Mouse (Mus musculus) midbrain, embryonic 15.5 days (tissue): ENCODE data around the gene Calm1. TPM values are rescaled to one million over a fixed set of nuclear protein-coding genes. Genes with fewer than 3 reads are reported as not detected.

ENCODE experiments used
- ATAC-seq: fragments of 200-750 bp; cut with Nextera tagmentation; replicated peaks from 2 replicates; pipeline ENCODE4 v1.8.0; 2017; ENCODE audit warnings: moderate TSS enrichment
- H3K27ac ChIP-seq: fragments of 300-500 bp; sonication (generic); 2 replicates; pipeline ENCODE4 v1.5.1; 2015; ENCODE audit warnings: mild to moderate bottlenecking, inconsistent platforms
- H3K27me3 ChIP-seq: fragments of 300-500 bp; sonication (generic); replicated peaks from 2 replicates; pipeline ENCODE4 v1.6.1; 2015; ENCODE audit warnings: inconsistent platforms
- H3K36me3 ChIP-seq: fragments of 300-500 bp; sonication (generic); replicated peaks from 2 replicates; pipeline ENCODE4 v1.6.1; 2015; ENCODE audit warnings: inconsistent platforms
- H3K4me1 ChIP-seq: fragments of 300-500 bp; sonication (generic); 2 replicates; pipeline ENCODE4 v1.6.1; 2015; ENCODE audit warnings: inconsistent platforms
- H3K4me2 ChIP-seq: fragments of 300-500 bp; sonication (generic); 2 replicates; pipeline ENCODE4 v1.6.1; 2015; ENCODE audit warnings: inconsistent platforms, mild to moderate bottlenecking, moderate library complexity
- H3K4me3 ChIP-seq: fragments of 300-500 bp; sonication (generic); 2 replicates; pipeline ENCODE4 v1.5.1; 2015; ENCODE audit warnings: mild to moderate bottlenecking, inconsistent platforms
- H3K9ac ChIP-seq: fragments of 300-500 bp; sonication (generic); 2 replicates; pipeline ENCODE4 v1.6.1; 2015; ENCODE audit warnings: mild to moderate bottlenecking, inconsistent platforms
- H3K9me3 ChIP-seq: fragments of 300-500 bp; sonication (generic); 2 replicates; pipeline ENCODE4 v1.6.1; 2016; ENCODE audit warnings: inconsistent platforms
- WGBS: fragments of 180-500 bp; shearing (Covaris S2); methylation state at CpG from one replicate; pipeline ENCODE4 v1.1.7; 2015; ENCODE audit warnings: mixed read lengths; 5-methylcytosine and 5-hydroxymethylcytosine counted together
- polyA plus RNA-seq: library from polyadenylated mRNA; unstranded; fragments of >200 nt; fragmentation: Nextera tagmentation; extraction: Ambion mirVana; gene quantifications from 2 replicates; pipeline ENCODE4 v1.2.1, GENCODE M21; 2015

The Calm1 gene
- 2,307 and 2,436 TPM in 2 replicates for polyA plus RNA-seq

GRCm38 (mm10) chr12:100198967-100199660 lies at the start of gene Calm1:
Gene Calm1 (plus strand): TSS chr12:100199435.
- Histone ChIP-seq H3K4me2 (peak within 1 kb of the TSS; percentile 75), H3K27ac (peak within 1 kb of the TSS; percentile 89), H3K9me3 (no peaks in the 10 kb centered on the region), H3K4me1 (peaks cover 31% of the 10 kb centered on the region), H3K4me3 (peak within 1 kb of the TSS; percentile 96), H3K27me3 (no peaks in the 10 kb centered on the region), H3K36me3 (peaks cover 16% of the 10 kb centered on the region), H3K9ac (peak within 1 kb of the TSS; percentile 97)
- under 1% methylated on average over 58 of the region's 58 CpGs for WGBS
- ATAC-seq: peak; percentile 92

DNA sequence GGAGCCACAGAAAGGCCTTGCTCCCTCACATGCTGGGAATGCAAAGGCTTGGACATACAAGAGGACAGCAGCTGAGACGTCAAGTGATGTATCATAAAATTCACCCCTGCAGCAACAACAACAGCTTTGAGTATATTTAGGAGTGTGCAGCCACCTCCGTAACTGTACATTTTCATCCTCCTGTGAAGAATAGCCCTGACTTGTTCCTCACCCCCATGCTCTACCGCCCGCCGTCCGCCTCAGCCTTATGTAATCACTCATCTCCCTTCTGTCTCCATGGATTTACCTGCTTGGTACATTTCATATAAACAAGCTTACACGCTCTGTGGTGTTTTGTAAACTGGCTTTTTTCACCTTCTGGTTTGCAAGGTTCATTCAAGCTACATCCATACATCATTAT lies 46.8 kb upstream of the Calm1 start:
- WGBS: 96% methylated on average over 7 of the region's 7 CpGs
- ATAC-seq: no peak

GRCm38 (mm10) chr12:100159261-100159975 lies 39.8 kb upstream of the Calm1 start, which contains the start of gene Nrde2:
Gene Nrde2 (minus strand): TSS chr12:100159653.
- H3K4me1 ChIP-seq: peaks cover 11% of the 10 kb centered on the region

More for the DNA sequence above, 46.8 kb upstream of the Calm1 start:
- H3K9ac ChIP-seq: no peak overlapping the region
- no peak overlapping the region for H3K4me3 ChIP-seq
- H3K36me3 ChIP-seq: peaks cover 17% of the 10 kb centered on the region
- H3K9me3 ChIP-seq: no peaks in the 10 kb centered on the region
- H3K27ac ChIP-seq: no peak overlapping the region
- no peaks in the 10 kb centered on the region for H3K4me1 ChIP-seq
- H3K4me2 ChIP-seq: no peak overlapping the region
- H3K27me3 ChIP-seq: no peaks in the 10 kb centered on the region

GRCm38 (mm10) chr12:100164991-100165500 lies 34.2 kb upstream of the Calm1 start:
- no peak overlapping the region for H3K9ac ChIP-seq
- H3K9me3 ChIP-seq: no peaks in the 10 kb centered on the region
- no peak overlapping the region for H3K4me3 ChIP-seq
- WGBS: 83% methylated on average over 7 of the region's 7 CpGs
- H3K27ac ChIP-seq: no peak overlapping the region
- H3K4me2 ChIP-seq: no peak overlapping the region
- H3K36me3 ChIP-seq: no peaks in the 10 kb centered on the region
- no peak for ATAC-seq
- no peaks in the 10 kb centered on the region for H3K27me3 ChIP-seq
- peaks cover 17% of the 10 kb centered on the region for H3K4me1 ChIP-seq

More at GRCm38 (mm10) chr12:100159261-100159975, 39.8 kb upstream of the Calm1 start, which contains the start of gene Nrde2:
- Histone ChIP-seq H3K27ac (peak within 1 kb of the TSS; percentile 75), H3K9ac (peak within 1 kb of the TSS; percentile 45), H3K27me3 (no peaks in the 10 kb centered on the region), H3K9me3 (no peaks in the 10 kb centered on the region), H3K4me3 (peak within 1 kb of the TSS; percentile 47), H3K4me2 (peak within 1 kb of the TSS; percentile 50), H3K36me3 (no peaks in the 10 kb centered on the region)
- ATAC-seq: peak; percentile 98
- WGBS: 0% methylated on average over 26 of the region's 26 CpGs

- H3K4me3 ChIP-seq: no peak overlapping the region
- peaks cover 17% of the 10 kb centered on the region for H3K4me1 ChIP-seq
- peak; percentile 84 for ATAC-seq
- H3K27ac ChIP-seq: 0 out of 2 replicates have a peak overlapping the region, but pooled peaks have one; percentile 28
- no peaks in the 10 kb centered on the region for H3K36me3 ChIP-seq
- no peak overlapping the region for H3K4me2 ChIP-seq
- no peaks in the 10 kb centered on the region for H3K9me3 ChIP-seq
- no peaks in the 10 kb centered on the region for H3K27me3 ChIP-seq
- 7% methylated on average over 3 of the region's 3 CpGs for WGBS
- H3K9ac ChIP-seq: no peak overlapping the region
Observed at GRCm38 (mm10) chr12:100166177-100166576, 33.1 kb upstream of the Calm1 start.

GRCm38 (mm10) chr12:100166939-100167338 lies 32.3 kb upstream of the Calm1 start:
- WGBS: 59% methylated on average over 8 of the region's 8 CpGs
- no peak overlapping the region for H3K9ac ChIP-seq

GRCm38 (mm10) chr12:100167502-100167901 lies 31.7 kb upstream of the Calm1 start:
- H3K9ac ChIP-seq: no peak overlapping the region
- H3K9me3 ChIP-seq: no peaks in the 10 kb centered on the region
- H3K4me2 ChIP-seq: no peak overlapping the region
- H3K27ac ChIP-seq: peak overlapping the region; percentile 77
- no peaks in the 10 kb centered on the region for H3K27me3 ChIP-seq
- H3K4me1 ChIP-seq: peaks cover 17% of the 10 kb centered on the region
- H3K4me3 ChIP-seq: no peak overlapping the region
- 69% methylated on average over 1 of the region's 1 CpGs for WGBS
- 0 out of 2 replicates have a peak, but pooled peaks have one; percentile 12 for ATAC-seq
- no peaks in the 10 kb centered on the region for H3K36me3 ChIP-seq

More at GRCm38 (mm10) chr12:100166939-100167338, 32.3 kb upstream of the Calm1 start:
- H3K4me2 ChIP-seq: no peak overlapping the region
- no peaks in the 10 kb centered on the region for H3K36me3 ChIP-seq
- H3K4me1 ChIP-seq: peaks cover 17% of the 10 kb centered on the region
- no peak overlapping the region for H3K4me3 ChIP-seq
- H3K27ac ChIP-seq: 0 out of 2 replicates have a peak overlapping the region, but pooled peaks have one; percentile 28
- H3K9me3 ChIP-seq: no peaks in the 10 kb centered on the region
- no peaks in the 10 kb centered on the region for H3K27me3 ChIP-seq
- no peak for ATAC-seq

- Histone ChIP-seq H3K9me3 (no peaks in the 10 kb centered on the region), H3K4me2 (peak overlapping the region; percentile 49), H3K9ac (peak overlapping the region; percentile 32; the same call in 1 of the 2 replicates), H3K27ac (peak overlapping the region; percentile 77), H3K27me3 (no peaks in the 10 kb centered on the region), H3K36me3 (no peaks in the 10 kb centered on the region), H3K4me1 (peaks cover 17% of the 10 kb centered on the region), H3K4me3 (0 out of 2 replicates have a peak overlapping the region, but pooled peaks have one; percentile 18)
- ATAC-seq: peak; percentile 71
- 9% methylated on average over 23 of the region's 28 CpGs for WGBS
Observed at GRCm38 (mm10) chr12:100167931-100168871, 31.0 kb upstream of the Calm1 start.

DNA sequence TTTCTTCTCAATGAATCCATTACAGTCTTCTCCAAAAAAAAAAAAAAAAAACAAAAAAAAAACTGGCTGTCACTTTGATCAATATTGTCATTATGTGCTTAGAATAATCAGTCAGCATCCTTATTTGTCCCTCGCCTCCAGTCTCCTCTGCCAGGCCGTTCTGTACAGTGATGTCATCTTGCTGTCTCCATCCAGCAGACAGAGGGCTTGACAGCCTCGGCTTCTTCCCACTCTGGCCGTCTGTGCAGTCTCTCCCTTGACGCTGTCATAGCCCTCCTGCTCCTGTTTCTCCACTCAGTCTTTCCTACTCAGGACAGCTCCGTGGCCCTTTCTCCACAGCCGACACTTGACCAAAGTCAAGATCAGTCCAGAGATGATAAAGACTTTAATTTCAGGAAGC lies 26.8 kb upstream of the Calm1 start:
- peaks cover 11% of the 10 kb centered on the region for H3K4me1 ChIP-seq
- ATAC-seq: no peak
- H3K9ac ChIP-seq: no peak overlapping the region
- H3K4me2 ChIP-seq: no peak overlapping the region
- H3K36me3 ChIP-seq: no peaks in the 10 kb centered on the region
- no peak overlapping the region for H3K4me3 ChIP-seq
- no peaks in the 10 kb centered on the region for H3K9me3 ChIP-seq
- 80% methylated on average over 7 of the region's 7 CpGs for WGBS
- no peaks in the 10 kb centered on the region for H3K27me3 ChIP-seq
- no peak overlapping the region for H3K27ac ChIP-seq

DNA sequence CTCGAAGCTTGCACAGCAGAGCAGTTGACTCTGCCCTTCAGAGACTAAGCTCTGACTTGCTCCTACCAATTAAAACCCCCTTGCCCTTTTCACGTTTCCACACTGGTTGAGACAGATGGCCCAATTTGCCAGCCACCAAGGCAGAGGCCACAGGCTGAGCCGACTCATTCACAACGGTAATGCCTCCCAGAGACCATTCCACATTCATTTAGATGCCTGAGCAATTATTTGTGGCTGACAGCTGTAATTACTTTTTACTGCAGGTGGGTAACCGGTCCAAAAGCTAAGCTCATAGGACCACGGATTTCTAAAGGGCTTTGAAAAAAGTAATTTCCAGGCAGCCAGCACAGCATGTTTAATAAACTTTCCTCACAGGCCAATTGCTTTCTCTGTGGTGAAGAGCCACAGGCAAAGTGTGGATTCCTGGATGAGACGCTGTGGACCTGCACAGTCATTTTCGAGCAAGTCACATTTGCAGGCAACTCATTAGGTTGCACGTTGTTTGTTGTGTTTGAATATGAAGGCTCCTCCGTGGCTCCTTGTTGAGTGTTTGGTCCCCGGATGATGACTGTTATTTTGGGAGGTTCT lies 22.7 kb upstream of the Calm1 start:
- Histone ChIP-seq H3K4me3 (no peak overlapping the region), H3K27me3 (no peaks in the 10 kb centered on the region), H3K4me2 (no peak overlapping the region), H3K4me1 (peaks cover 5% of the 10 kb centered on the region; the same call in 1 of the 2 replicates), H3K36me3 (no peaks in the 10 kb centered on the region), H3K9ac (no peak overlapping the region), H3K27ac (no peak overlapping the region), H3K9me3 (no peaks in the 10 kb centered on the region)
- WGBS: 38% methylated on average over 11 of the region's 11 CpGs
- ATAC-seq: no peak

- ATAC-seq: no peak
- no peak overlapping the region for H3K27ac ChIP-seq
- WGBS: 20% methylated on average over 6 of the region's 6 CpGs
Observed at GRCm38 (mm10) chr12:100178898-100179440, 20.3 kb upstream of the Calm1 start.

More at GRCm38 (mm10) chr12:100178898-100179440, 20.3 kb upstream of the Calm1 start:
- H3K4me2 ChIP-seq: no peak overlapping the region
- H3K36me3 ChIP-seq: no peaks in the 10 kb centered on the region
- peaks cover 5% of the 10 kb centered on the region; the same call in 1 of the 2 replicates for H3K4me1 ChIP-seq
- no peaks in the 10 kb centered on the region for H3K9me3 ChIP-seq
- H3K4me3 ChIP-seq: no peak overlapping the region
- H3K9ac ChIP-seq: no peak overlapping the region
- no peaks in the 10 kb centered on the region for H3K27me3 ChIP-seq
